Mouse (Mus musculus): ENCODE data around the gene Sdhaf3.

DNA sequence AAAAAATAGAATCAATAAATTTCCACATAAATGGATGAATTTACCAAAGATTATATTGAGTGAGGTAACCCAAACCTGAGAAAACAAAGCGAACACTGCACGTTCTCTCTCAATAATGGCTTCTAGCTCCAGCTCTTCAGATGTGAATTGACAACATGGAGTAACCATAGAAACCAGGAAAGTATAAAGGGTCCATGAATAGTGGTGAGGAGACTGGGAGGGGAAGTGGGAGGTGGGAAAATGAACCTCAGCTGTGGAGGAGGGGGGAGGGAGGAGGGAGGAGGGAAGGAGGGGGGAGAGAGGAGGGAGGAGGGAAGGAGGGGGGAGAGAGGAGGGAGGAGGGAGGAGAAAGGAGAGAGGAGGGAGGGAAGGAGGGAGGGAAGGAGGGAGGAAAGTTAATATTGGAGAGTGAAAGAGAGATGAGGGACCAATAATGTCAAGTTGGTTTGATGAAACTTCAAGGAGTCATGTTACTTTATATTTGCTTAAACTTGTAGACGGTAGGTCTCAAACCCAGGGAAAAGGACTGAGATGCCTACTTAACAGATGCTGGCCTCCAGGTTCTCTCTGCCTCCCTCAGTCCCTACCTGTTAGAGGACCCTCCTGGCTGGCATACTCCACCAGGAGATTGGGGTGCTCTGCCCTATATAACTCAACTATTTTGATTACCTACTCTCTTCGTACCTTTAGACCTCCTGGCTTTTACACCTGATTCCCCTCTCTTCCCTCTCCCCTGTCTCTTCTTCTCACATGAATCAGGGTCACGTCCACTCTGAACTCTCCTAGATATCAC, 126.9 kb downstream of the Sdhaf3 start:
- no peak for TF ChIP-seq POLR2A (IDR thresholded peaks at IDR 0.05; ENCODE audit: borderline replicate concordance, extremely low read depth, low read depth, low read length)
- no peak for TF ChIP-seq CTCF (IDR thresholded peaks at IDR 0.05; ENCODE audit: insufficient read depth, low read length)
